Mouse (Mus musculus): ENCODE measurements around the gene Ank3.

DNA sequence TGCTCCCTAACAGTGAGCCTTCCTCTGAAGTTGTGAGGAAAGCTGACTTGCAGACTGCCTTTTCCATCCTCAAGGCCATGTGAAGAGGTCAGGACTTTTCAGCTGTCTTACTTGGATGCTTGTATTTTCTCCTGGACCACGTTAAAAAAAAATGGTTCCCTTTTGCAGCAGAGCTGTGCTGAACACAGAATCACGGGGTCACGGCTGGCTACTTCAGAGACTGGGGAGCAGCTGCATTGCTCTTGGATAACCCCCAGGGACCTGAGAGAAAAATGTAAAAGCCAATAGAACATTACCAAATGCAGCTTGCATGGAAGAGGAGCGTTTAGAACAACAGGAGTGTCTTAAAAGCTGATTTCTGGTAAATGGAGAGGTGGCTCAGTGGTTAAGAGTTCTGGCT is 68.0 kb downstream of the Ank3 start:
- TF ChIP-seq POLR2A (IDR thresholded peaks at IDR 0.05; ENCODE audit: borderline replicate concordance, control insufficient read depth, low read depth, low read length) (no peak), CTCF (IDR thresholded peaks at IDR 0.05; ENCODE audit: control insufficient read depth, insufficient read depth, low read length) (no peak)
